Mouse (Mus musculus) retina, postnatal 7 days (tissue): Measurements from ENCODE around the gene Rims3.
A peak's percentile ranks its signal among the peaks of the same experiment; 100 is the strongest.

Source experiments
- DNase-seq: peaks from one replicate; pipeline ENCODE4 v3.0.0-alpha.2; 2012; ENCODE audit warnings: low read depth, low spot score

Rims3 gene

DNA sequence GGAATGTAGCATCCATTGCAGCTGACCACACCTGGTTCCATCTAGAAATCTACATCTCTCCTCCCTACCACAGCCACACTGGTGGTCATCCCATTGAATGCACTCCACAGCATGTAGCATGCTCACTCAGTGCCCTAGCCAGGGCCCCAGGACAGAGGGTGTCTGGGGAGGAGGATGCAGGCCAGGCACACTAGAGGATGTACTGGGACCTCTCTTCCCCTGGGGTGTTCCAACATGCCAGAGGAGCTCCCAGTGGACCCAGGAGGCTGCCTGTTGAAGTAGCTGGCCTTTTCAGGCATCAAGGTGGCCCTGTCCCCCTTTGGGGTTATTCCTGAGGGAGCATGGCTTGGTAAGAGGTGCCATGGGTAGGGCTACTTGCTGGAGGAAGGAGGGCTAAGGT, 37.3 kb downstream of the Rims3 start:
- DNase-seq, result no peak

DNA sequence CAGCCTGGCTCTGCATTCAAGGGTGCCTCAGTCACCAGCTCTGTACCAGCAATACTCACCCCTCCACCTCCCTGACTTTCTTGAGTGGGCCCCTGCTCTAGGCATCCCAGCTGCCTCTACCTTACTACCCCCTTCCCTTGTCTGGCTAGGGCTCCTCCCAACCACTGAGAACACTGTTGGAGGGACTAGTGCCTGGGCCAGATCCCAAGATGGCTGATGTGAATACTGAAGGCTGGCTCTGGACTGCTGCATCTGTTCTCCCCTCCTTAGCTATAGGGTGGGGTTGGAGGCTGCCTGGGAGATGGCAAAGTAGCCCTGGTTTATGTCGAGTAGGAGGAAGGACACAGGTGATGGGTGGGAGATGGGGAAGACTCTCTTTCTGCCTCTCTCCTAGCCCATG, 37.9 kb downstream of the Rims3 start:
- no peak for DNase-seq

- DNase-seq, result no peak
These were observed 39.2 kb downstream of the Rims3 start for GRCm38 (mm10) chr4:120893656-120894401.

DNA sequence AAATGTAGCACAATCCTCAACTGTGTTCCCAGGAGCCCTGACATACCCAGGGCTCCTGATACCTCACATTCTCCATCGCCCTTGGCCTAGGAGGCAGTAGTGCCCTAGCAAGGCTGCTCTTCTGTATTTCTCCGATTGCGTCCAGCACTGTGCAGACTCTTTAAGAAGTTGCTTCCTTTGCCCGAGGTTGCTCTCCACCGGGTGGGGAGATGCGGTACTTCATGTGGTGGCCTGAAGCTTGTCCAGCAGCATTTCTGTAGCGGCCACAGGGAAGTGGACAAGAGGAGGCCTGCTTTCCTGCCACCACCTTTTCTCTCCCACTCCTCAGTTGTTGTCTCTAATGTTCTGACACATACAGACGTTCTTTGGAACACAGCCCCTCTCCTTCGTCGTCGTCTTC, 40.0 kb downstream of the Rims3 start:
- DNase-seq, result no peak

- no peak for DNase-seq
These were observed 40.6 kb downstream of the Rims3 start for GRCm38 (mm10) chr4:120895226-120895625.

- no peak for DNase-seq
These were observed 41.4 kb downstream of the Rims3 start for GRCm38 (mm10) chr4:120895810-120896584.

DNA sequence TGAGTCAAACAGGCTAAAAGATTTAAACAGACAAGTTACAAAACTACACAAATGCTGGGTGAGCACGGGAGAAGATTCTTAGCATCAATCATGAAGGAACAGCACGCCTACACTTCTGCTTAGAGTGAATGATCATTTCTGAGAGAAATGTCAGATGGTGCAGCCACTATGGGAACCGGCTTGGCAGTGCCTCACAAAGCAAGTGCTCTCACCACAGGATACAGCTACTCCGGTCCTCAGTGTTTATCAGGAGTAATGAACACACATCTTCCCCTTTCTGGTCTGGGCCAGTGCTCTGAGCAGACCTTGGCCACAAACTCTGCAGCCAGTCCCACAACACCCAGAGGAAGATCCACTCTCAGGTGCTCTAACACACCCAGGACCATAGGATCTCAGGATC, 49.9 kb downstream of the Rims3 start:
- DNase-seq, result no peak

DNA sequence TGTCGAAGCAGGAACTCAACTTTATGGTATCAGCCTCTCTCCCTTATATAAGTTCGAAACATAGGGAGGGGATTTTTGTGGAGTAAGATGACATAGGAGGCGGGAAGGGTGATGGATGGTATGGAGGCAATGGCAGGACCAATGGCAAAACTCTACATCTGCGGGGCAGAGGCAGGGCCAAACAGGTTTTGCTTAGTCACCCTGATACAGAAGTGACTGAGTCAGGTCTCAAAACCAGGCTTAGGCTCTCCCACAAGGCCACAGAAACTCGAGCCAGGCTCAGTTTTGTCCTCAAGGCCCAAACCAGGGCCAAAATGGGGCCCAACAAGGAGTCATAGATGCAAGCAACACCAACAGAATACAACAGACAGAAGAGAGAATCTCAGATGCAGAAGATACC, 51.0 kb downstream of the Rims3 start:
- DNase-seq, result no peak

DNA sequence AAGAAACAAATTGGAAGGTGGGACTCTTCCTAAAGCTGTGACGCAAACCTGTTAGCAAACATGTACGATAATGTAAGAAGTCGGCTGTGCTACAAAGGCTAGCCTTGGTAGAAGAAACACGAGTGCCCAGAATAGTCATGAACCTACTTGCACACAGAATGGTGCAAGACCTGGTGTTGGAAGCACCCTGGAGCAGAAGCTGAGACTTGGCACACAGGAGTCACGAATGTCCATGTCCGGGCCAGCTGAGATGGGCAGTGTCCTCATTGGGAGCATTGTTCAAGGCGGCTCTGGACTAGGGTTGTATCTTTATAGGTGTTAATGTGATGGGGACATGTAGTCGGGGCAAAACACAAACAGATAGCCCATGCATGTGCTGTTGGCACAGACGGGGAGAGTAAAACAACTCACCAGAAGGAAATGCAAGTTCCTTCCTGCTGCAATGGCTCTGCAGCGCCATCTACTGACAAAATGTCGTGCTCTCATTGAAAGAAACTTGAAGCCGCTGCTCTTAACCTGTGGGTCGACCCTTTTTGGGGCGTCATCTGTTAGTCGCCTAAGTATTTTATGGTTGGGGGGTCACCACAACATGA, 55.0 kb downstream of the Rims3 start:
- peak; percentile 78 for DNase-seq

GRCm38 (mm10) chr4:120911086-120911485, 56.5 kb downstream of the Rims3 start:
- DNase-seq, result no peak

- DNase-seq, result no peak
These were observed 58.2 kb downstream of the Rims3 start for GRCm38 (mm10) chr4:120912866-120913265.

DNA sequence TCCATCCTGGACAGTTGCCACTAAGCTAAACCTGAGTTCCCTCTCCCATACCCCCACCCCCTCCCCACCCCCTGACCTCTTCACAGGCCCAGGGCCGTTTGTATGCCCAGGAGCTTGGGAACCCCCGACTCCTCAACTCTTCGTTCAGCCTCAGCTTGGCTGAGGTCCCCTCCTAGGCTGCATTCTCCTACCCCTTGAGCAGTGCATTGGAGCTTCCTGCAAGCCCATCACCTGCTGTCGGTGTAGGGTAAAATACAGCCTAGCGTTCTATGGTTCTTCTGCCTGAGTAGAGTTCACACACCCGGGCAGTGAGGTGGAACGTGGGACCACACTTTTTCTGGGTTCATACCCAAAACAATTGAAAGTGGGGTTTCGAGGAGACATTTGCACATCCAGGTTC, 58.8 kb downstream of the Rims3 start:
- DNase-seq, result no peak

DNA sequence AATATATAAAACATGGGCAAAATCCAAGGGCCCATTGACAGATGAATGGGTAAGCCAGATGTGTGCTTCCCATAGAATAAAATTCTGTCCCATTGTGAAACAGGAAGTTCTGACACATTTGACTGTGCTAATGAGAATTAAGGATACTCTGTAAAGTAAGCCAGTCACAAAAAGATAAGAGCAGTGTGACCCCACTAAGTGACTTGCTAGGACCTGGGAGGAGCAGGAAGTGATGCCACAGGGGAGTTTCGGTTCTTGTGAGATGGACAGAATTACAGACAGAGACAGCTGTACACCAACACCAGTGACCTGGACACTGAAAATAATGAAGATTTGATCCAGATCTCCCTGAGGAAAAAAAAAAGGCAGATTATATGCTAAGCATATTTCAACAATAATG, 59.2 kb downstream of the Rims3 start:
- no peak for DNase-seq

- no peak for DNase-seq
These were observed 59.9 kb downstream of the Rims3 start for GRCm38 (mm10) chr4:120914501-120914900.

- no peak for DNase-seq
These were observed 66.8 kb downstream of the Rims3 start for GRCm38 (mm10) chr4:120921461-120921860.

GRCm38 (mm10) chr4:120924554-120925299, 70.1 kb downstream of the Rims3 start, which contains the start of gene Exo5:
Exo5 (minus strand) TSS chr4:120925017.
- DNase-seq, result peak; percentile 79

DNA sequence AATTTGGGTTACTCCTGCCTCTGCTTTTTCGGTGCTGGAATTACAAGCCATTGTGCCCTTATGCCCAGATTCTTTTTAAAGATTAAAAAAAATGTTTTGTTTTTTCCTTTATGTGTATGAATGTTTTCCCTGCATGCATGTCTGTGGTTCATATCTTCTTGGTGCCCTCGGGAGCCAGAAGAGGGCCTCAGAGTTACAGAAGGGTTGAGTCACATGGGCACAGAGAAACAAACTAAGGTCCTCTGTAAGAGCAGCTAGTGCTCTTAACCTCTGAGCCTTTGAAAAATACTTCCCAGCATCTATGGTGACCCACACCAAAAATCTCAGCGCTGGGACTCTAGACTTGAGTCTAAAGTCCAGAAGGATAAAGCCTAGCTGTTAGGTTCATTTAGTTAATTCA, 70.8 kb downstream of the Rims3 start:
- no peak for DNase-seq

- no peak for DNase-seq
These were observed 74.1 kb downstream of the Rims3 start for GRCm38 (mm10) chr4:120928686-120929085.

GRCm38 (mm10) chr4:120930736-120931135, 76.1 kb downstream of the Rims3 start:
- DNase-seq, result no peak

DNA sequence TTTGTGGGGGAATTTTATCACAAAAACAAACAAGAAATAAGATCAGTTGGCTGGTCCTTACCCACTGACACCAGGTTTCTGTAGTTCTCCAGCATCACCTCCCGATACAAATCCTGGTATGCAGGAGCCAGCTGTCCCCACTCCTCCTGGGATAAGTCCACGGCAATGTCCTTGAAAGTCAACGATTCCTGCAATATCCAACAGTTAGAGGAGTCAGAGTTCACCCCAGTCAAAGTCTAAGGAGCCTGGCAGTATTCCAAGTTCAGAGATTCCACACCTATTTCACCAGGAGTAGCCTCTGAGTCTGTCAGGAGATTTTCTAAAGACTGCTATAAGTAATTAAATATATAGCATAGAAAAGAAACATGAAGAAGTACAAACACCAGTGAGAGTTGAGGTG, 80.4 kb downstream of the Rims3 start:
- no peak for DNase-seq
